10 mouse cellular contexts compared by ENCODE assay signal in genomic region chr12:21136462-21136751, GRCm38 (mm10).
DNase-seq lines count a peak whose midpoint lies in the region; ATAC-seq and TF ChIP-seq lines count a peak whose summit lies in the region.
"Had no signal": no experiment of that assay in that cellular context is flagged by ENCODE, and none has a peak within 500 bp of the region (broad histone marks: within the 10 kb centered on the region; RNA-seq: fewer than 3 reads in every experiment).

No protein-coding gene starts in this region.

- 37% methylated on average over 2 of the region's 2 CpGs for WGBS in intestine, postnatal 0 days
- 46% methylated on average over 2 of the region's 2 CpGs for WGBS in stomach, embryonic 16.5 days

- H3K9ac ChIP-seq in intestine, postnatal 0 days (ENCODE audit: low read depth, low read length), result no peak overlapping the region
- no peak overlapping the region for H3K9ac ChIP-seq in stomach, embryonic 16.5 days (ENCODE audit: low read length)

- no peak overlapping the region for H3K4me3 ChIP-seq in intestine, postnatal 0 days (ENCODE audit: low read depth, low read length)
- no peak overlapping the region for H3K4me3 ChIP-seq in stomach, embryonic 16.5 days (replicated peaks; ENCODE audit: low read length)
- H3K4me3 ChIP-seq: erythroblast, embryonic 14.5 days had no signal

- no peak for TF ChIP-seq CTCF in intestine, postnatal 0 days (IDR thresholded peaks at IDR 0.05; ENCODE audit: low read depth)

- H3K4me1 ChIP-seq in intestine, postnatal 0 days (replicated peaks; ENCODE audit: control insufficient read depth, insufficient read depth, low read length), result peaks cover 13% of the 10 kb centered on the region
- H3K4me1 ChIP-seq in stomach, embryonic 16.5 days (ENCODE audit: control insufficient read depth, insufficient read depth, low read length), result peaks cover 53% of the 10 kb centered on the region

- no peaks in the 10 kb centered on the region for H3K9me3 ChIP-seq in intestine, postnatal 0 days (ENCODE audit: control insufficient read depth)
- no peaks in the 10 kb centered on the region for H3K9me3 ChIP-seq in stomach, embryonic 16.5 days (replicated peaks; ENCODE audit: control insufficient read depth, low read length)

- no peaks in the 10 kb centered on the region for H3K36me3 ChIP-seq in intestine, postnatal 0 days (ENCODE audit: control insufficient read depth, insufficient read depth)
- H3K36me3 ChIP-seq in stomach, embryonic 16.5 days (ENCODE audit: control insufficient read depth, insufficient read depth, low read length), result no peaks in the 10 kb centered on the region

- no peak overlapping the region; the same call in 1 of the 2 replicates for H3K4me2 ChIP-seq in intestine, postnatal 0 days (replicated peaks; ENCODE audit: low read depth)
- no peak overlapping the region for H3K4me2 ChIP-seq in stomach, embryonic 16.5 days (ENCODE audit: low read depth, low read length)

- peak overlapping the region; percentile 52 for H3K27ac ChIP-seq in intestine, postnatal 0 days (ENCODE audit: low read depth, low read length)
- peak overlapping the region; percentile 72 for H3K27ac ChIP-seq in stomach, embryonic 16.5 days (ENCODE audit: low read length)
- H3K27ac ChIP-seq: macrophage had no signal

- DNase-seq in heart, adult 11 months, result peak; percentile 96
- DNase-seq in heart, adult 8-10 months (ENCODE audit: low spot score), result no peak
- DNase-seq in 3T3-L1 (ENCODE audit: low read depth, low spot score), result peak; percentile 77
- DNase-seq in cerebellum, postnatal 36 days, result peak; percentile 34 to 47
- no peak for DNase-seq in kidney, adult 9 months

- no peaks in the 10 kb centered on the region for H3K27me3 ChIP-seq in intestine, postnatal 0 days (replicated peaks; ENCODE audit: control insufficient read depth, insufficient read depth, low read length)
- H3K27me3 ChIP-seq in stomach, embryonic 16.5 days (ENCODE audit: control insufficient read depth, insufficient read depth, low read length), result no peaks in the 10 kb centered on the region

- 0 out of 2 replicates have a peak, but pooled peaks have one; percentile 1 for ATAC-seq in intestine, postnatal 0 days
- peak; percentile 34; the same call in 1 of the 2 replicates for ATAC-seq in stomach, embryonic 16.5 days (ENCODE audit: insufficient read depth, low FRiP score)
- no peak for ATAC-seq in monocyte, adult 5-6 weeks (replicated peaks; ENCODE audit: insufficient number of reproducible peaks, low FRiP score, low TSS enrichment, poor library complexity, severe bottlenecking)

Comparison
In these comparisons a context has a peak if more than half of its experiments do, and no peak if none do; other contexts are left out.
1. DNase-seq: peak in heart, adult 11 months (single experiment), 3T3-L1 (single experiment) and cerebellum, postnatal 36 days (2 of 2); none in heart, adult 8-10 months (single experiment) and kidney, adult 9 months (single experiment).